Mouse (Mus musculus): ENCODE measurements around the gene Atp5d.

Gene Atp5d

GRCm38 (mm10) chr10:80168038-80168661 lies 29.7 kb downstream of the Atp5d start:
- peak; percentile 95 for DNase-seq (ENCODE audit: low spot score)

GRCm38 (mm10) chr10:80169070-80169469 lies 30.6 kb downstream of the Atp5d start:
- DNase-seq (ENCODE audit: low spot score): no peak

- DNase-seq (ENCODE audit: low spot score): no peak
These were observed 31.2 kb downstream of the Atp5d start for GRCm38 (mm10) chr10:80169651-80170050.

DNA sequence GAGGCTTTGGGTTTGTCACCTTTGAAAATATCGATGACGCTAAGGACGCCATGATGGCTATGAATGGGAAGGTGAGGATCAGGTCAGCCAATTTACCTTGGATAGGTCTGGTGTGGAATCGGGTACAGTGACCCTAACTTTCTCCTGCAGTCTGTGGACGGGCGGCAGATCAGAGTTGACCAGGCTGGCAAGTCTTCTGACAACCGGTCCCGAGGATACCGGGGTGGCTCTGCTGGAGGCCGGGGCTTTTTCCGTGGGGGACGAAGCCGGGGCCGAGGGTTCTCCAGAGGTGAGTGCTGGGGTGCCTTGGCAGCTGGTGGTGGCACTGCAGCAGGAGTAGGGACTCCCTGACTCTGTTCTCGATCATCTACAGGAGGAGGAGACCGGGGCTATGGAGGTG lies 31.6 kb downstream of the Atp5d start:
- DNase-seq (ENCODE audit: low spot score): no peak

DNA sequence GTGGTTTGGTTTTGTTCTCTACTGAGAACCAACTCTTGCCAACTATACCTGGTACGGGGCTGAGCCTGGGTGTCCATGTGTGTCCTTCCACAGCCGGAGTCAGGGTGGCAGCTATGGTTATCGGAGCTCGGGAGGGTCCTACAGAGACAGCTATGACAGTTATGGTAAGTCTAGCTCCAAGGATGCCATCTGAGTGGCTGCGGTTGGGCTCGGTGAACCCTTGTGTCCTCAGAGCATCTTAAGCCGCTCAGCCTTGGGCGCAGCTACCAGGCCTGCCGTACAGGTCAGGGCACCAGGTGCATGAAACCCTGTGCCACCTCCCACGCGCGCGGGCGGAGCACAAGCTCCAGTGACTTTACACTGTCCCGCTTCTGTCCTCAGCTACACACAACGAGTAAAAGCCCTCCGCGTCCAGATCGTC lies 32.2 kb downstream of the Atp5d start:
- no peak for DNase-seq (ENCODE audit: low spot score)

- DNase-seq (ENCODE audit: low spot score): no peak
These were observed 32.8 kb downstream of the Atp5d start for GRCm38 (mm10) chr10:80171252-80171651.

- no peak for DNase-seq (ENCODE audit: low spot score)
These were observed 33.5 kb downstream of the Atp5d start for GRCm38 (mm10) chr10:80171760-80172526.

DNA sequence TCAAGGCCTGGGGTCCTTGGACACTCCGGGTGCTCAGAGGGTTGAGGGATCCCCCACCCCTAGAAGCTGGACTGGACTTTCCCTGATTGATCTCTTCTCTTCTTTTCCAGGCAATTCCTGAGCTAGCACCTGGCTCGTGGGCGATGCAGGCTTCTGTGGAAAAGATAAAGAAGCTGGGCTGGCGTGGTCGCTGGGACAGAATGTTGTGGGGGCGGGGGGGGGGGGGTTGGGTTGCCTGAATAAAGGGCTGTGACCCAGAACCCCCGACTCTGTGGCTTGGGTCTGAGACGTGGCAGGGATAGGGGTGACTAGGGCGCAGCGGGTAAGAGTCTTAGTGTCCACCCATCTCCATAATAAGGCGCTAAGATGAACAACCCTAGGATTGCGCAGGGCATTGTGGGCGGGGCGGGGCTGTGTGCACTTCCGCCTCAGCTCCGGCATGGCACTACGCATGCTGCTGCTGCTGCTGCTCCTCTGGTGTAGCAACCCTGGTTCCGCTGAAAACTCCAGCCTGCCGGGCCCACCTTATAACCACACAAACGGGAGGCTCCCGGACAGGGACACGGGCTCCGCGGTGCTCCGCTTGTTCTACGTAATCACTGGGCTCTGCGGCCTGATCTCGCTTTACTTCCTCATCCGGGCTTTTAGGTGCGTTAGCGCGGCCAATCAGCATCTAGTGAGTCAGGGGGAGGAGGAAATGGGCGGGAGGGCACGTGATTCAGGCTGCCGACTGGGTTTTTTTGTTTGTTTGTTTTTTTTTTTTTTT lies 34.3 kb downstream of the Atp5d start, which contains the start of gene 1600002K03Rik:
1600002K03Rik (plus strand) TSS at position 418 of the 766 bp plus-strand sequence.
- DNase-seq (ENCODE audit: low spot score): peak; percentile 81

DNA sequence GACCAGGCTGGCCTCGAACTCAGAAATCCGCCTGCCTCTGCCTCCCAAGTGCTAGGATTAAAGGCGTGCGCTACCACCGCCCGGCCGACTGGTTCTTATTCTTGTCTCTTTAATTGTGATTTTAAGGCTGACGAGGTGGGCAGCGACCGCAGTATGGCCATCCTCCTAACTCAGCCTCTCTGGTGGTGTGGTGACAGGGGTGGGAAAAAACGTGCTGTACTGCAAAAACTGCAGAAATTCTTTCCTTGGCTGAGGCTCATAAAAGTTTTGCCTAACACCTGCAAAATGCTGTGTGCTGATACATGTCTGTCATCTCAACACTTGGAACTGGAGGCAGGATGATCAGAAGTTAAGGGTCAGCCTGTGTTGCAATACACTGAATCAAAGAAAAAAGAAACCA lies 34.9 kb downstream of the Atp5d start:
- no peak for DNase-seq (ENCODE audit: low spot score)

DNA sequence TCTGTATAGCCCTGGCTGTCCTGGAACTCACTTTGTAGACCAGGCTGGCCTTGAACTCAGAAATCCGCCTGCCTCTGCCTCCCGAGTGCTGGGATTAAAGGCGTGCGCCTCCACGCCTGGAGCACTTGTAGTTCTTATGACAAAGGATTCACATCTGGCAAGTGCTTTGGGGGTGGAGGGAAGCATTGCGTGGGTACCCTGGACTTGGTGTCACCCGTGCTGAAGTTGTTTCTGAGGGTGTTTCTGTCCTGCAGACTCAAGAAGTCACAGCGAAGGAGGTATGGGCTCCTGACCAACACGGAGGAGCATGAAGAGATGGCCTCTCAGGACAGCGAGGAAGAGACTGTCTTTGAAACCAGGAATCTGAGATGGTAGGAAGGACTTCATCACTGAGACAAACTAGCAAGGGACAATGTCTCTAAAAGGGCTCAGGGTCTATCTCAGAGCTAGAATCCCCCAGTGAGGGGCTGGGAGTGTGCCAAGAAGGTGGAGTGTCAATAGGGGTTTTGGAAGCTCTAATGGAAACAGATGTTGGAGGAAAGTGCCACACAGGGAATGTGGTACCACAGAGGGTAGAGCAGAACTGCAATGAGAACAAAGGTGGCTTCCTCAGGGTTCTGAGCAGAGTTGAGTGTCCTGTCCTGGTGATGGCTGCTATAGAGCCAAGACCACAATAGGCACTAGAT lies 35.7 kb downstream of the Atp5d start:
- DNase-seq (ENCODE audit: low spot score): no peak

- DNase-seq (ENCODE audit: low spot score): no peak
These were observed 36.3 kb downstream of the Atp5d start for GRCm38 (mm10) chr10:80174705-80175104.

DNA sequence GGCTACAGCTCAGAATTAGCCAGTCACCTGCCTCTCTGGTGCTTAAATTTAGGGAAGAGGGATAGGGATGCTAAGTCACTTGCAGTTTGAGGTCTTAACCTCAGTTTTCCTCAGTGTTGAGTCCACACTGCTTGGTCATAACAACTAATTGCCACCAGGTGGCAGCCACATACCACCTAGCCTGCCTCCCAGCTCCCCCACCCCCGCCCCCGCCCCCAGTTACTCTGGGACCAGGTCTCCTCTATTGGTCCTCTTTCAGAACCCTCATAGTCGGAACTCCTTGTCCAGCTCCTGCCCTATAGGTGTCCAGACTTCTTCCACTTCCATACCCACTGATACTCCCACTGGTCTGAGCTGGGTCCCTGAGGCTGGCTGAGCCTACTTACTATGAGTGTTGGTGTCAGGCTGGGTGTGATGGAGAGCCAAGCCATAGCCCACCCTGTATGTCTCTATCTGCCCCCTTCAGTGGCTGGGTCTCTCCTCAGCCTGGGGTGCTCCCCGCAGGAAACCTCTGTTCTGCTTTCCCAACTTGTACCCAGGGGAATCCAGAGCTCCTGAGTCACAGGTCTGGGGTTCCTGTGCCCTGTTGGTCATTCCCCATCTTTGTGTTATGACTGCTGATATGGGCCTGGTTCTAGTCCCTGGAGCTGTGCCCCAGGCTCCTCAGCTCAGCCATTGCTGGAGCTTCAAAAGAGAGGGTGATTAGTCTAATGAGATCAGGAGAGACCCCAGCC lies 37.3 kb downstream of the Atp5d start:
- DNase-seq (ENCODE audit: low spot score): no peak

DNA sequence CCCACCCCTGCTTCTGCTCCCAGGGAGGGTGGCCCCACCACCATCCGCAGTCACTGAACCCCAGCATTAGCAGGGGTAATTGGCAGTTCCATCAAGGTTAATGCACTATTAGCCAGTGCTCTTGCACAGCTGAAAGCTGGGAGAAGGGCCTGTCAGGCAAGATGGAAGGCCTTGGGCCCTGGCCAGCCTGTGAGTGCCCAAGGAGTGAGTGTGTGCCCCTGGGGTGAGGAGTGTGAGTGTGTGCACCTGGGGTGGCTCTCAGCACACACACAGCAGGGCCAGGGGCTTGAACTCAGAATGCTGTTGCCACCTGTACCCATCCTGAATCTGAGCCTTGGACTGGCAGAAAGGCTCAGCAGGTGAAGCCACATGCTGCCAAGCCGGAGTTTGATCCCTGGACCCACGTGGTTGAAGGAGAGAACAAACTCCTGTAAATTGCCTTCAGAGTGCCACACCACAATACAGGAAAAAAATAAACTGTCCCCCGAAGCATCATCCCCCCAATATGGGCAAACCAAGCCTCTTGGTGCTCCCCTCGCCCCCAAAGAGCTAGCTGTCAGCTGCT lies 37.9 kb downstream of the Atp5d start:
- no peak for DNase-seq (ENCODE audit: low spot score)

- DNase-seq (ENCODE audit: low spot score): no peak
These were observed 39.2 kb downstream of the Atp5d start for GRCm38 (mm10) chr10:80177441-80178279.

DNA sequence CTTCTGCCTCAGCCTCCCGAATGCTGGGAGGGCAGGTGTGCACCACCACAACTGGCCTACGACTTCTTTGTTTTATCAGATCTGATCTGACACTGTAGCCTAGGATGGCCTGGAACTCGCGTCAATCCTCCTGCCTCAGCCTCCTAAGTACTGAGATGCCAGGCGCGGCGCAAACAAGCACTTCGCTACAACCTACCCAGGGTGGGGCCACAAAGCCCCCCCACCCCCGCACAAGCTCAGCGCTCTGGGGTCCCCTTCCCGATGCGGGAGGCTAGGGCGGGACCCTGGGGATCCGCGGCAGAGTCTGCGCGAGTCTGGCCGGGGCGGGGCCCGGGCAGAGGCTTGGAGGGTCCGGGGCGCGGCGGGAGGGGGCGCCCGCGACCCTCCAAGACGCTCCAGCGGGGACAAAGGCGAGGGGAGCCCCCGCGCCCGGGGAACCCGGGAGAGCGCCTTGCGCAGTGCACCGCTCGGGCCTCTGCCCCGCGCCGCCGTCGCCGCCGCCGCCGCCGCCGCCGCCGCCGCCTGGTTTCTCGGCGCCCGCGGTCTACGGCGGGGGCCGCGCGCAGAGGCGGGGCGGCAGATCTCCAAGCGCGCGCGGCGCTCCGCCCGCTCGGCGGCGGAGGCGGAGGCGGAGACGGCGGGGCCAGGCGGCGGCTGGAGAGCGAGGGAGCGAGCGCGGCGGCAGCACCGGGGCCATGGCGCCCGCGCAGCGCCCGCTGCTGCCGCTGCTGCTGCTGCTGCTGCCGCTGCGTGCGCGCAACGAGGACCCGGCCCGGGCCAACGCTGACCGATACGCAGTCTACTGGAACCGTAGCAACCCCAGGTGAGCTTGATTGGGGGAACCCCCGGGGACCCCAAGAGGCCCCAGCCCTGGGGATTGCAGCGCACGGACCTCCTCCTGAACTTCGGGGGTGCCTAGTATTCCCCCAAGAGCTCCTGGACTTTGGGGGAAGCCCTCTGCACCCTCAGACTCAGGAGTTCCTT lies 40.9 kb downstream of the Atp5d start, which contains the start of gene Efna2:
Efna2 (plus strand) TSS at position 415 of the 984 bp plus-strand sequence.
- DNase-seq (ENCODE audit: low spot score): no peak

DNA sequence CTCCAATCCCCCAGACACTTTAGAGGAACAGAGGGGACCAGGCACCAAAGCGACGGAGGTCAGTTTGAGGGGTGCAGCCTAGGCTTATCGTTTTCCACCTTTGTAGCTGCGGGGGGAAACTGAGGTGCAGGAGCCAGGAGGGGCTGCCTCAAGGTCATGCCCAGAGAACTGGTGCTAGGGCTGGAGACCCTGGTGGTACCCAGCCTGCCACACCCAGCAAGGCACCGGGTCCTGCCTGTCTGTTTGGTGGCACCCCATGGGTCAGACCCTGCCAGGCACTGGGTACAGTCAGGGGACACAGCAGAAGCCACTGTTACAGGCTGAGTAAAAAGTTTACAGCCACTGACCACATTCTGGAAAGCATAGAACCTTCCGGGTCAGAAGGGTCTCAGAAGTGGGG lies 41.9 kb downstream of the Atp5d start:
- DNase-seq (ENCODE audit: low spot score): no peak

DNA sequence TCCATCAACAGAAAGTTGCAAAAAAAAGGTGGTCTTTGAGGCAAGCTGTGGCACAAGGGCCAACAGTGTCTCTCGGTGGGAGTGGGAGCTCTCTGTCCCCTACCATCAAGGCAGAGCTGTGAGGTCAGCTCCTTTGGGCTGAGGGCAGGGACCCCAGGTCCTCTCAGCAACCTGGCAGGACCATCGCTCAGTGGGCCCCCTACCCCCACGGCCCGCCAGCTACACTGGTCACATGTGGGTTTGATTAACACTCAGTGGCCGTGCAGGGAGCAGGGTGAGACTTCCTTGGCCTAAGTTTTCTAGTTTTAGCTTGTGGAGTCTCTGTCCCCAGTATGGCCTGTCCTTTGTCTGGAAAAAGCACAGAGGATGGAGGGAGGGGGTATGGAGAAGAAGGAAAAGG lies 42.4 kb downstream of the Atp5d start:
- DNase-seq (ENCODE audit: low spot score): no peak

DNA sequence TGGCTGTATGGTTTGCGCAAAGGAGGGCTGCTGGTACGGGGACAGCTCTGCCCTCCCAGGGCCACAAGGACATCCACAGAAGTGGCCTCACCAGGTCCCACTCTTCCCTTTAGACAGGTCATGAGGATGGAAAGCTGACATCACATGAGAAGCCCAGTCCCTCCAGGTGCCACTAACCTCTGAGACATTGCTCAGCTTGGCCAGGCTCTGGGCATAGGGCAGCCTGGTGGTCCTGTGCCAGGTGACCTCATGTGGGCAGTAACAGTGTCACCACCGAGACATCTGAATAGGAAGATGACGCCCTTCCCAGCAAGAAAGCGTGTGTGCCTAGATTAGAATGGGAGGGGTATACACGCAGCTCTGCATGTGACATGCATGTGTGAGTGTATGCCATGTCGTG lies 44.1 kb downstream of the Atp5d start:
- DNase-seq (ENCODE audit: low spot score): no peak

GRCm38 (mm10) chr10:80186649-80187048 lies 48.2 kb downstream of the Atp5d start:
- no peak for DNase-seq (ENCODE audit: low spot score)
